Mouse (Mus musculus) embryonic facial prominence, embryonic 12.5 days (tissue): Measurements from ENCODE around the gene Plxnc1. TPM values are rescaled to one million over a fixed set of nuclear protein-coding genes. Genes with fewer than 3 reads are reported as not detected.

Source experiments
- ATAC-seq: fragments of 200-750 bp; cut with Nextera tagmentation; 2 replicates; pipeline ENCODE4 v1.8.0; 2017; ENCODE audit not compliant: insufficient number of reproducible peaks, insufficient read depth, low FRiP score, low TSS enrichment
- H3K27ac ChIP-seq: fragments of 300-500 bp; sonication (generic); 2 replicates; pipeline ENCODE4 v1.5.1; 2016; ENCODE audit warnings: mild to moderate bottlenecking
- H3K27me3 ChIP-seq: fragments of 300-500 bp; sonication (generic); 2 replicates; pipeline ENCODE4 v1.6.1; 2016; ENCODE audit warnings: mild to moderate bottlenecking, moderate library complexity
- H3K36me3 ChIP-seq: fragments of 300-500 bp; sonication (generic); 2 replicates; pipeline ENCODE4 v1.6.1; 2016; ENCODE audit warnings: mild to moderate bottlenecking
- H3K4me1 ChIP-seq: fragments of 300-500 bp; sonication (generic); 2 replicates; pipeline ENCODE4 v1.6.1; 2016
- H3K4me2 ChIP-seq: fragments of 300-500 bp; sonication (generic); replicated peaks from 2 replicates; pipeline ENCODE4 v1.6.1; 2016; ENCODE audit warnings: mild to moderate bottlenecking, moderate library complexity
- H3K4me3 ChIP-seq: fragments of 300-500 bp; sonication (generic); 2 replicates; pipeline ENCODE4 v1.5.1; 2016; ENCODE audit warnings: mild to moderate bottlenecking
- H3K9ac ChIP-seq: fragments of 300-500 bp; sonication (generic); 2 replicates; pipeline ENCODE4 v1.6.1; 2016; ENCODE audit warnings: mild to moderate bottlenecking, moderate library complexity
- H3K9me3 ChIP-seq: fragments of 300-500 bp; sonication (generic); 2 replicates; pipeline ENCODE4 v1.6.1; 2016; ENCODE audit warnings: mild to moderate bottlenecking, moderate library complexity
- WGBS: fragments of 180-500 bp; shearing (Covaris S2); methylation state at CpG from one replicate; pipeline ENCODE4 v1.1.7; 2016; 5-methylcytosine and 5-hydroxymethylcytosine counted together
- polyA plus RNA-seq: library from polyadenylated mRNA; unstranded; fragments of >200 nt; fragmentation: Nextera tagmentation; extraction: Ambion mirVana; gene quantifications from 2 replicates; pipeline ENCODE4 v1.2.1, GENCODE M21; 2016

The Plxnc1 gene
- polyA plus RNA-seq, 1 experiment from 2014 or later = 3.5 TPM

GRCm38 (mm10) chr10:94917990-94918389 lies 26.6 kb downstream of the Plxnc1 start:
- Histone ChIP-seq H3K27ac (no peak overlapping the region), H3K27me3 (no peaks in the 10 kb centered on the region), H3K4me1 (peaks cover 17% of the 10 kb centered on the region), H3K9ac (no peak overlapping the region), H3K4me2 (no peak overlapping the region), H3K9me3 (no peaks in the 10 kb centered on the region), H3K36me3 (no peaks in the 10 kb centered on the region), H3K4me3 (no peak overlapping the region)
- WGBS = 60% methylated on average over 2 of the region's 2 CpGs
- no peak for ATAC-seq

GRCm38 (mm10) chr10:94917354-94917753 lies 27.3 kb downstream of the Plxnc1 start:
- H3K4me3 ChIP-seq = no peak overlapping the region
- no peak overlapping the region for H3K9ac ChIP-seq
- no peaks in the 10 kb centered on the region for H3K36me3 ChIP-seq
- H3K4me2 ChIP-seq = no peak overlapping the region
- H3K4me1 ChIP-seq = peaks cover 17% of the 10 kb centered on the region
- H3K9me3 ChIP-seq = no peaks in the 10 kb centered on the region
- no peaks in the 10 kb centered on the region for H3K27me3 ChIP-seq
- H3K27ac ChIP-seq = no peak overlapping the region
- 77% methylated on average over 4 of the region's 4 CpGs for WGBS
- no peak for ATAC-seq

DNA sequence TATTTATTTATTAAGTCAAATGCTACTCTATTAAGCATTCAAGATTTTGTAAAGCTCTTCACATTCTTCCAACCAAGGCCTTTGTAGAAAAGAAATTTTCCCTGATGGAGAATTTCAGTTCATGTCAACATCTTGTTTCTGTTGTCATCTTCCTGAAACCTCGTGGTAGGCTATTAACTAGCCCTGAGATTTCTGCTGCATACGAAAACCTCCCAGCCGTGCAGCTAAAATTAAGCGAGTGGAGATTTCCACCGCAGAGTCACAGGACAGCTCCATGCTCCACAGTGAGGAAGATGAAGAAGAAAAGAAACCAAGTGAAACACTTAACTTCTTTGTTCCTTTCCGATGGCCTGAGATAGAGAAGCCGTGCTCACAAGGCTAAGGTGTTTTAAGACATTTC lies 28.0 kb downstream of the Plxnc1 start:
- WGBS = 87% methylated on average over 7 of the region's 7 CpGs
- no peak for ATAC-seq

DNA sequence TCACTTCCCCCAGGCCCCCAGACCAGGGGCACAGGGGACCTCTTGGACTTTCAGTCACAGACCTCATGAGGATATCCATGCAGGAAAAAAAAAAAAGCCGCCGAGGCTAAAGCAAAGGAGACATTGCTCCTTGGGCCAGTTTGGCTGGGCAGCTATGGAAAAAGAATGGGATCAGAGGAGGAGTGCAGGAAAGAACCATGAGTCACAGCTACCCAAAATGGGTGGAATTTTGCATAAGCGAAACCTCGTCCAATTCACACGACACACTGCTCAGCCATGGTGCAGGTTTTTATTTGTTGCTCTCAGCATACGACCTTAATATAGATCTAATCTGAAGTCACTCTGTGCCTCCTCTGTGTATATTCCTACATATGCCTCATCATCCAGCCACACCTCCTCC lies 28.9 kb downstream of the Plxnc1 start:
- H3K9ac ChIP-seq = no peak overlapping the region

More for the DNA sequence above, 28.0 kb downstream of the Plxnc1 start:
- no peak overlapping the region for H3K27ac ChIP-seq
- H3K27me3 ChIP-seq = no peaks in the 10 kb centered on the region
- no peaks in the 10 kb centered on the region for H3K9me3 ChIP-seq
- H3K4me1 ChIP-seq = peaks cover 10% of the 10 kb centered on the region
- no peak overlapping the region for H3K9ac ChIP-seq
- no peak overlapping the region for H3K4me2 ChIP-seq
- H3K4me3 ChIP-seq = no peak overlapping the region
- H3K36me3 ChIP-seq = no peaks in the 10 kb centered on the region

GRCm38 (mm10) chr10:94914081-94914480 lies 30.6 kb downstream of the Plxnc1 start:
- no peaks in the 10 kb centered on the region for H3K4me1 ChIP-seq
- H3K27ac ChIP-seq = no peak overlapping the region
- ATAC-seq = no peak
- no peaks in the 10 kb centered on the region for H3K27me3 ChIP-seq
- no peak overlapping the region for H3K9ac ChIP-seq
- 92% methylated on average over 11 of the region's 11 CpGs for whole genome bisulfite sequencing
- no peak overlapping the region for H3K4me2 ChIP-seq
- H3K4me3 ChIP-seq = no peak overlapping the region
- no peaks in the 10 kb centered on the region for H3K9me3 ChIP-seq
- H3K36me3 ChIP-seq = no peaks in the 10 kb centered on the region

More for the DNA sequence above, 28.9 kb downstream of the Plxnc1 start:
- Histone ChIP-seq H3K9me3 (no peaks in the 10 kb centered on the region), H3K27me3 (no peaks in the 10 kb centered on the region), H3K4me3 (no peak overlapping the region), H3K4me2 (no peak overlapping the region), H3K4me1 (0 out of 2 replicates have a peak, but pooled peaks cover 5% of the 10 kb centered on the region), H3K36me3 (no peaks in the 10 kb centered on the region), H3K27ac (no peak overlapping the region)
- no peak for ATAC-seq
- 86% methylated on average over 6 of the region's 6 CpGs for WGBS

DNA sequence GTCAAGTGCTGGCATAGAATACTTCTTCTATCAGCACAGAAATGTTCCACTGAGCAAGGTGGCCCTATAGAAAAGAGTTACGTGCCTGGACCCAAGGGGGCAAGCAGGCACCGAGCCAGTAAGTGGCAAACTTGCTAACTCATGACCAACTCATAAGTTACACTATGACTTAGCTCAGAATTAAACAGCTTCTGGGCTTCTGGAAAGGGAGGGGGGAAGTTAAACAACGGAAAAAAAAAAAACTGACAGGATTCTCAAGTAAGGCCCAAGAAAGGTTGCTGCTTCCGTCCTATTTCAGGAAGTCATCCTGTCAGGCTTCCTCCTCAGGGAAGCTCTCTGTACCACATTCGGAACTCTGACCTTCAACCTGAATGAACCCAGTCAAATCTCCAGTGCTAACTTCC lies 31.3 kb downstream of the Plxnc1 start:
- Histone ChIP-seq H3K27ac (no peak overlapping the region), H3K4me1 (no peaks in the 10 kb centered on the region), H3K27me3 (no peaks in the 10 kb centered on the region), H3K4me3 (no peak overlapping the region), H3K36me3 (no peaks in the 10 kb centered on the region), H3K4me2 (no peak overlapping the region), H3K9me3 (no peaks in the 10 kb centered on the region), H3K9ac (no peak overlapping the region)
- no peak for ATAC-seq
- WGBS = 65% methylated on average over 5 of the region's 5 CpGs

- Histone ChIP-seq H3K36me3 (no peaks in the 10 kb centered on the region), H3K4me3 (no peak overlapping the region), H3K27me3 (no peaks in the 10 kb centered on the region), H3K9ac (no peak overlapping the region), H3K4me1 (no peaks in the 10 kb centered on the region), H3K9me3 (no peaks in the 10 kb centered on the region), H3K27ac (no peak overlapping the region), H3K4me2 (no peak overlapping the region)
- 79% methylated on average over 1 of the region's 1 CpGs for WGBS
- no peak for ATAC-seq
These were observed 32.1 kb downstream of the Plxnc1 start for GRCm38 (mm10) chr10:94912551-94912950.

GRCm38 (mm10) chr10:94911102-94911501 lies 33.5 kb downstream of the Plxnc1 start:
- H3K9me3 ChIP-seq = no peaks in the 10 kb centered on the region
- ATAC-seq = no peak
- 89% methylated on average over 6 of the region's 6 CpGs for WGBS
- no peaks in the 10 kb centered on the region for H3K27me3 ChIP-seq
- no peak overlapping the region for H3K27ac ChIP-seq
- no peak overlapping the region for H3K9ac ChIP-seq
- no peaks in the 10 kb centered on the region for H3K36me3 ChIP-seq
- H3K4me2 ChIP-seq = no peak overlapping the region
- H3K4me1 ChIP-seq = peaks cover 4% of the 10 kb centered on the region; the same call in 1 of the 2 replicates
- H3K4me3 ChIP-seq = no peak overlapping the region

DNA sequence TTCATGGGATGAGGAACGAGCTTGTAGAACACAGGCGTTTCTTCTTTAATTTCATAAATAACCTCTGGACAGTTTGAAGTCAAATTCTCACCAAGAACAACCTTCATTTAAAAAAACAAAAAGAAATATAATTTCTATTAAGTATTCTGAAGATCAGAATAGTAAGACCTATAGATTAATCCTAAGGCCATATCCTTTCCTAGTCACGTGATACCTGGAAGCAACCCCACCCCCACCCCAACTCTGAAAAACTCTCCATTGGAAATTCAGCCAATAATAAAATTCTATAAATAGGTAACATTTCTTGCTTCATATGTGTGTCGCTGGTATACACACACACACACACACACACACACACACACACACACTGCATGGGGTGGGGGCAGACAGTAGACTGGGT lies 34.1 kb downstream of the Plxnc1 start:
- H3K4me1 ChIP-seq = peaks cover 9% of the 10 kb centered on the region
- no peaks in the 10 kb centered on the region for H3K9me3 ChIP-seq
- H3K4me2 ChIP-seq = no peak overlapping the region
- H3K27ac ChIP-seq = no peak overlapping the region
- no peak overlapping the region for H3K9ac ChIP-seq
- no peak for ATAC-seq
- no peaks in the 10 kb centered on the region for H3K36me3 ChIP-seq
- WGBS = 93% methylated on average over 4 of the region's 4 CpGs
- no peaks in the 10 kb centered on the region for H3K27me3 ChIP-seq
- no peak overlapping the region for H3K4me3 ChIP-seq

DNA sequence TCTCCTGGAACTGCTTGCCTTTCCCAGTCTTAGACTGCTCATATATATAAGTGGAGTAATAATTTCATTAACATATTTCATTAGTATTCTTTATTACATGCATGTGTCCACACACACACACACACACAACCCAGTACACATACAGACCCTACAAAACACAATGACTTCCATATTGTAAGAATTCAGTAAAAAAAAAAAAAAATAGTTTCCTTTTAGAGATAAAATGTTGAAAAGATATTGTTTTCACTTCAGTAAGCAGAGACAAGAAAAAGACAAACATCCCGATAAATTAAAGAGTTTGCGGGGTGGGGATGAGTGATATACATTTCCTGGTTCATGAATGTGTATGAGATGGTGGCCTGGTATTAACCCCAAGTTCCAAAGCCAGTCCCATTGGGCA lies 34.8 kb downstream of the Plxnc1 start:
- H3K4me2 ChIP-seq = no peak overlapping the region

DNA sequence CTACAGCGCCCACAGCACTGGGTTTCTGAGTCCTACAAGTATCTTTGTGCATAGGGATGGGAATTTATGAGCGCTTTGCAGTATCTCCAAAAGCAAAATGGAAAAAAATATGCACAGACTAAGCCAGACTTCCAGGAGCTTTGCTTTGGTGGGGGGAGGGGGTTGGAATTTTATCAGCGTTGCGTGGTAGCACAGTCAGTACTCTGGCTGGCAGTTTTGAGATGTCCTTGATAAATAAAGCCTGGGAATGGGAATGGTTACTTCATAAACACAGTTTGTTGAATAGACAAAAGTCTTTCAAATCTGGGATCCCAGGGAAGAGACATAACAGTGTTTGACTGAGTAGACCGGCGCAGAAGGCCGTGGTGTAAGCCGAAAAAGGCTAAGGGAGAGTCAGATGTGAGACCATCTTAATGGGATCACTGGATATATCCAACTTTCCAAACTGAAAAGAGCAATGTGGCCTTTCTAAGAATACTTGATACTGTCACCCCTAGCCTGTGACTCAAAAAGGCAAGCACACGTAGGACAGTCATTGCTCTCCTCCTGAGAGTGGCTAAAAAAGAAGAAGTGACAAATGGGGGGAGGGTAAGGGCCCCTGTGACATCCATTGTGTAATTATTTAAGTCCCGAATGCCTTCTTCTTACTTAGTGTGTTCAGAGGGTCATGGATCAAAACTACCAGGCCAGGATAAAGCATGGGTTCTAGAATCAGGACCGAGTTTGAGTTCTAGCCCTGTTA lies 35.5 kb downstream of the Plxnc1 start:
- WGBS = 89% methylated on average over 11 of the region's 11 CpGs
- Histone ChIP-seq H3K4me3 (no peak overlapping the region), H3K9me3 (no peaks in the 10 kb centered on the region), H3K9ac (no peak overlapping the region), H3K27ac (no peak overlapping the region), H3K4me2 (no peak overlapping the region), H3K36me3 (no peaks in the 10 kb centered on the region), H3K4me1 (peaks cover 14% of the 10 kb centered on the region), H3K27me3 (no peaks in the 10 kb centered on the region)
- no peak for ATAC-seq

More for the DNA sequence above, 34.8 kb downstream of the Plxnc1 start:
- Histone ChIP-seq H3K4me3 (no peak overlapping the region), H3K9me3 (no peaks in the 10 kb centered on the region), H3K9ac (no peak overlapping the region), H3K36me3 (no peaks in the 10 kb centered on the region), H3K27me3 (no peaks in the 10 kb centered on the region), H3K4me1 (peaks cover 14% of the 10 kb centered on the region), H3K27ac (no peak overlapping the region)
- ATAC-seq = no peak
- WGBS = 93% methylated on average over 2 of the region's 2 CpGs

DNA sequence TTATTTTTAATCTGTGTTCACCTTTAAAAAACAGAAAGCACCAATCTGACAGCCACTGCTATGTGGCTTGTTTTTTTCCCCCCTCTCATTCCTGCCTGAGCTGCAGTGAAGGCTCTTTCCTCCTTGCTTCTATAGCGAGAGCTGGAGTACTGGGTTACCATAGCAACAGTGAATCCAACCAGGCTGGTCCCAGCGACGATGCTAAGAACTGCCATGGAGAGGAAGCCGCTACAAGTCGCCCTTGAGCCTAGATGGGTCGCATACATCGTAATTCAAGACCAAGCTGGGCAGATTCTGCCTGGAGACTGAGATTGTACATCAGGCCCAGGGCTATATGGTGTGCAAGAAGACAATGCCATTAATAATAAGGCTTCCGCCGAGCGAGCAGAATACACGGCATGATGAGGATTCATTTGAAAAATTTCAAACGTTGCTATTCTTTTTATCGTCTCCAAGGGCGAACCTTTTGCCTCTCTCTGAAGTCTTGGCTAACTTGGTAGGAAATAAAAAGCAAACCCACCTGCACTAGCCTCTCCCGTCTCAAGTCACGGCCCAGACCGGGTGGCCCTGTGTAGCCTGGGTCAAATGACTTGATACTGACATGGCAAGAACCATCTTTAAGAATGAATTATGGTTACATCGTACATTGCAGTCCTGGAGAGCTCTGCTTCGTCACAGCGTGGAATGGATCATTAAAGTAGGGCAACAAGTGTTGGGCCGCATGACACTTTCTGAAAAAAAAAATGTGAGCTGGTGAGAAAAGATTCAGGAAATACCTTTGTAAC lies 38.8 kb downstream of the Plxnc1 start:
- ATAC-seq = no peak
- WGBS = 35% methylated on average over 21 of the region's 21 CpGs
- Histone ChIP-seq H3K9ac (no peak overlapping the region), H3K27me3 (no peaks in the 10 kb centered on the region), H3K4me2 (peak overlapping the region; percentile 24; the same call in 1 of the 2 replicates), H3K9me3 (no peaks in the 10 kb centered on the region), H3K27ac (no peak overlapping the region), H3K4me1 (peaks cover 14% of the 10 kb centered on the region), H3K36me3 (no peaks in the 10 kb centered on the region), H3K4me3 (no peak overlapping the region)
